Mouse (Mus musculus) adipocyte (in vitro differentiated cells): ENCODE measurements around the gene Cpped1.

ENCODE experiments used
- DNase-seq: peaks from one replicate; pipeline ENCODE4 v3.0.0-alpha.2; 2016; ENCODE audit warnings: low spot score

Cpped1 gene

GRCm38 (mm10) chr16:11843441-11843840 lies 65.8 kb downstream of the Cpped1 start:
- no peak for DNase-seq

- DNase-seq, result no peak
These were observed 75.8 kb downstream of the Cpped1 start for GRCm38 (mm10) chr16:11833474-11833873.

GRCm38 (mm10) chr16:11828816-11829215 lies 80.4 kb downstream of the Cpped1 start:
- no peak for DNase-seq

- DNase-seq, result no peak
These were observed 84.4 kb downstream of the Cpped1 start for GRCm38 (mm10) chr16:11824833-11825232.

GRCm38 (mm10) chr16:11824385-11824784 lies 84.9 kb downstream of the Cpped1 start:
- DNase-seq, result no peak

- DNase-seq, result no peak
These were observed 88.5 kb downstream of the Cpped1 start for GRCm38 (mm10) chr16:11820791-11821190.

- DNase-seq, result peak; percentile 62
These were observed 94.2 kb downstream of the Cpped1 start for GRCm38 (mm10) chr16:11814935-11815650.

- no peak for DNase-seq
These were observed 97.1 kb downstream of the Cpped1 start for GRCm38 (mm10) chr16:11812119-11812518.

- DNase-seq, result no peak
These were observed 99.6 kb downstream of the Cpped1 start for GRCm38 (mm10) chr16:11809615-11810014.

- DNase-seq, result peak; percentile 35
These were observed 107.2 kb downstream of the Cpped1 start for GRCm38 (mm10) chr16:11801960-11802539.

- DNase-seq, result no peak
These were observed 113.3 kb downstream of the Cpped1 start for GRCm38 (mm10) chr16:11795758-11796460.

GRCm38 (mm10) chr16:11794628-11795027 lies 114.6 kb downstream of the Cpped1 start:
- DNase-seq, result no peak

GRCm38 (mm10) chr16:11793391-11793790 lies 115.9 kb downstream of the Cpped1 start:
- no peak for DNase-seq

- DNase-seq, result no peak
These were observed 118.8 kb downstream of the Cpped1 start for GRCm38 (mm10) chr16:11790476-11790875.

- DNase-seq, result no peak
These were observed 123.4 kb downstream of the Cpped1 start for GRCm38 (mm10) chr16:11785806-11786205.

GRCm38 (mm10) chr16:11784354-11784753 lies 124.9 kb downstream of the Cpped1 start:
- no peak for DNase-seq

- DNase-seq, result no peak
These were observed 125.9 kb downstream of the Cpped1 start for GRCm38 (mm10) chr16:11783337-11783736.

GRCm38 (mm10) chr16:11782082-11782481 lies 127.2 kb downstream of the Cpped1 start:
- DNase-seq, result no peak

GRCm38 (mm10) chr16:11778715-11779460 lies 130.4 kb downstream of the Cpped1 start:
- DNase-seq, result no peak

- DNase-seq, result peak; percentile 15
These were observed 131.1 kb downstream of the Cpped1 start for GRCm38 (mm10) chr16:11778191-11778590.

GRCm38 (mm10) chr16:11776528-11776927 lies 132.7 kb downstream of the Cpped1 start:
- no peak for DNase-seq

GRCm38 (mm10) chr16:11774321-11774720 lies 134.9 kb downstream of the Cpped1 start:
- DNase-seq, result no peak
